Mouse (Mus musculus) limb, embryonic 14.5 days (tissue): ENCODE data around the gene Sema4b. TPM values are rescaled to one million over a fixed set of nuclear protein-coding genes. Genes with fewer than 3 reads are reported as not detected.

Experiments used
- ATAC-seq: fragments of 200-750 bp; cut with Nextera tagmentation; 2 replicates; pipeline ENCODE4 v1.8.0; 2017; ENCODE audit warnings: low read depth, moderate number of reproducible peaks, moderate TSS enrichment; ENCODE audit not compliant: low FRiP score
- DNase-seq: peaks from one replicate; pipeline ENCODE4 v3.0.0-alpha.2; 2015; ENCODE audit warnings: low spot score
- H3K27ac ChIP-seq: fragments of 300-500 bp; sonication (generic); replicated peaks from 2 replicates; pipeline ENCODE4 v1.5.1; 2014; ENCODE audit warnings: low read depth, mild to moderate bottlenecking, low read length, moderate library complexity, mixed read lengths
- H3K27me3 ChIP-seq: fragments of 300-500 bp; sonication (generic); 2 replicates; pipeline ENCODE4 v1.6.1; 2014; ENCODE audit warnings: low read length, mixed read lengths; ENCODE audit not compliant: control insufficient read depth, insufficient read depth
- H3K36me3 ChIP-seq: fragments of 300-500 bp; sonication (generic); 2 replicates; pipeline ENCODE4 v1.6.1; 2014; ENCODE audit warnings: mild to moderate bottlenecking, low read length, moderate library complexity, mixed read lengths; ENCODE audit not compliant: control insufficient read depth, insufficient read depth
- H3K4me1 ChIP-seq: fragments of 300-500 bp; sonication (generic); 2 replicates; pipeline ENCODE4 v1.6.1; 2014; ENCODE audit warnings: antibody characterized with exemption, low read length, mixed read lengths; ENCODE audit not compliant: control insufficient read depth, insufficient read depth
- H3K4me2 ChIP-seq: fragments of 300-500 bp; sonication (generic); replicated peaks from 2 replicates; pipeline ENCODE4 v1.6.1; 2014; ENCODE audit warnings: low read depth, mild to moderate bottlenecking, low read length, moderate library complexity; ENCODE audit not compliant: severe bottlenecking
- H3K4me3 ChIP-seq: fragments of 300-500 bp; sonication (generic); replicated peaks from 2 replicates; pipeline ENCODE4 v1.5.1; 2014; ENCODE audit warnings: low read length
- H3K9ac ChIP-seq: fragments of 300-500 bp; sonication (generic); 2 replicates; pipeline ENCODE4 v1.6.1; 2014; ENCODE audit warnings: mild to moderate bottlenecking, low read depth, low read length, moderate library complexity; ENCODE audit not compliant: severe bottlenecking
- H3K9me3 ChIP-seq: fragments of 300-500 bp; sonication (generic); 2 replicates; pipeline ENCODE4 v1.6.1; 2016; ENCODE audit warnings: low read length; ENCODE audit not compliant: control insufficient read depth
- POLR2A ChIP-seq: fragments of 200-500 bp; IDR thresholded peaks from 2 replicates; pipeline ENCODE4 v1.8.0; 2012; ENCODE audit warnings: inconsistent platforms, mild to moderate bottlenecking, moderate library complexity, borderline replicate concordance; ENCODE audit not compliant: insufficient read depth, insufficient read length; ENCODE audit errors: extremely low read depth
- WGBS: fragments of 180-500 bp; shearing (Covaris S2); extraction: QIAGEN DNeasy Blood & Tissue Kit; methylation state at CpG from one replicate; pipeline ENCODE4 v1.1.7; 2014; 5-methylcytosine and 5-hydroxymethylcytosine counted together
- polyA plus RNA-seq, 2 experiments: library from polyadenylated mRNA; depleted of rRNA in 1 of 2; stranded (reverse) in 1 of 2; unstranded in 1 of 2; fragments of >200 nt; fragmentation: Nextera tagmentation in 1 of 2; extraction: Ambion mirVana in 1 of 2; gene quantifications; 2 replicates each; pipeline versions ENCODE4 v1.2.1 to v1.2.3; 2012 to 2014

The Sema4b gene
- polyA plus RNA-seq, 2 experiments: 8.2 to 11.5 TPM

DNA sequence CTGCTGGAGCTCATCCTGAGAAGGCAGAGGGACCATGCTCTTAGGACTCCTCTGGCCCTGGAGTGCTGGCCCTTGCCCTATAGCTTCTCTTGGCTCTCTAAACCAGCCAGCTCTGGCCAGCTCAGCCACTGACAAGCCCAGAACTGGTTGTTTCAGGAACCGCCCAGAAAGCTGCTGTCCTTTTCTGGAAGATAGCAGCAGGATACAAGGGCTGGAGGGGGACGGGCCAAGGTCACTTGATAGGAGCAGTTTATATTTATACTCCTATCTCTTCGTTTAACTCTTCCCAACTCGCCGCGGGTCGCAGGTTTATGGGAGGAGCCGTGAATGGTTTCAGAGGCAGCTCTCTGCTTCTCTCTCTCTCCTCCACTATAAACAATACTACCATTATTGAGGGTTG is 620 bp upstream of the Sema4b start:
- DNase-seq: no peak
- no peaks in the 10 kb centered on the region for H3K36me3 ChIP-seq
- ATAC-seq: no peak
- H3K27ac ChIP-seq: no peak overlapping the region
- 19% methylated on average over 8 of the region's 8 CpGs for WGBS
- no peaks in the 10 kb centered on the region for H3K9me3 ChIP-seq
- H3K4me2 ChIP-seq: peak overlapping the region; percentile 94
- no peak for TF ChIP-seq POLR2A
- H3K9ac ChIP-seq: no peak overlapping the region
- 0 out of 2 replicates have a peak overlapping the region, but pooled peaks have one; percentile 51 for H3K4me3 ChIP-seq
- no peaks in the 10 kb centered on the region for H3K27me3 ChIP-seq
- H3K4me1 ChIP-seq: peaks cover 19% of the 10 kb centered on the region

DNA sequence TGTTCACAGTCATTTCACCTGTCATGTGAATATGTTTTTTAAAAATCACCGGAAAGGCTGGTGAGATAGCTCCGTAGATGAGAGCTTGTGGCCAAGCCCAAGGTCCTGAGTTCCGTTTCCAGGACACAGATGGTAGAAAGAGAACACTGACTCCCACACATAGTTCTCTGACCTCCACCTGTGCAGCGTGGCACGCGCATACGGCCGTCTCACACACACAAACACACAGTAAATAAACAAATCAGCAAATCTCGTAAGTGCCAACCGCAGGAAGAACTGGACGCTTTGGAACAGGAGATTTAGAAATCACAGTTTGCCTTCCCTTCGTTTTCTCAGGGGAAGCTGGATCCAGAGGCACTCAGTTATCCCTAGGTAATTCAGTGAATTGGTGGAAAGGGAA is 860 bp downstream of the Sema4b start:
- H3K27ac ChIP-seq: no peak overlapping the region
- 79% methylated on average over 12 of the region's 12 CpGs for WGBS
- ATAC-seq (no peak), DNase-seq (no peak)
- H3K27me3 ChIP-seq: no peaks in the 10 kb centered on the region
- H3K9ac ChIP-seq: no peak overlapping the region
- H3K9me3 ChIP-seq: no peaks in the 10 kb centered on the region
- peak overlapping the region; percentile 51 for H3K4me3 ChIP-seq
- H3K36me3 ChIP-seq: no peaks in the 10 kb centered on the region
- H3K4me2 ChIP-seq: peak overlapping the region; percentile 94
- TF ChIP-seq POLR2A: no peak
- H3K4me1 ChIP-seq: peaks cover 34% of the 10 kb centered on the region

DNA sequence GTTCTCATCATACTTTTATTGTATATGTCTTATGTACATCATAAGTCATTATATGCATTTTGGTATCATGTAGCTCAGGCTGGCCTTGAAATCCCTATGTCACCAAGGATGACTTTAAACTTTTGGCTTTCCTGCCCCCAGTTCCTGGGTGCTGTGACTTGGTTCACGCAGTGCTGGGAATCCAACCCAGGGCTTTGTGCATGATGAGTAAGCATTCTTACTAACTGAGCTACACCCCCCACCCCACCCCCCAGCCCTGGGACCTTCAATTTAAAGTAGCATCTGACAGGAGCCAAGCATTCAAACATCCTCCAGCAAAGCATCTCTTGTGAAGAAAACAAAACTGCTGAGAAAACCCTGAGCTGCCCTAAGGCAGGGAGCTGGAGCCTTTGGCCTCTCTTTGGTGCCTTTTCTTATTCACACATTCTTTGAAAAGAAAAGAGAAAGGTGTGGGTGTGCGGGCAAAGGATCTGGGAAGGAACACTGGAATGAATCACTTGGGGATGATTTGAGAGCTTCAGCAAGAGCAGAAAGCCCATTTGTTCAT is 2.0 kb downstream of the Sema4b start:
- H3K4me2 ChIP-seq: no peak overlapping the region; the same call in 1 of the 2 replicates

GRCm38 (mm10) chr7:80189147-80189933 is 2.7 kb downstream of the Sema4b start:
- H3K27ac ChIP-seq: no peak overlapping the region
- H3K9me3 ChIP-seq: no peaks in the 10 kb centered on the region
- no peaks in the 10 kb centered on the region for H3K36me3 ChIP-seq
- no peak for TF ChIP-seq POLR2A
- no peak overlapping the region for H3K4me3 ChIP-seq
- H3K27me3 ChIP-seq: no peaks in the 10 kb centered on the region
- 37% methylated on average over 11 of the region's 11 CpGs for WGBS
- ATAC-seq (no peak), DNase-seq (no peak)
- no peak overlapping the region for H3K9ac ChIP-seq
- H3K4me1 ChIP-seq: peaks cover 40% of the 10 kb centered on the region
- H3K4me2 ChIP-seq: no peak overlapping the region; the same call in 1 of the 2 replicates

More for the DNA sequence above, 2.0 kb downstream of the Sema4b start:
- Histone ChIP-seq H3K36me3 (no peaks in the 10 kb centered on the region), H3K4me1 (peaks cover 40% of the 10 kb centered on the region), H3K27me3 (no peaks in the 10 kb centered on the region), H3K4me3 (no peak overlapping the region), H3K9me3 (no peaks in the 10 kb centered on the region), H3K27ac (no peak overlapping the region), H3K9ac (no peak overlapping the region)
- DNase-seq (no peak), ATAC-seq (no peak)
- no peak for TF ChIP-seq POLR2A
- 59% methylated on average over 2 of the region's 2 CpGs for WGBS

DNA sequence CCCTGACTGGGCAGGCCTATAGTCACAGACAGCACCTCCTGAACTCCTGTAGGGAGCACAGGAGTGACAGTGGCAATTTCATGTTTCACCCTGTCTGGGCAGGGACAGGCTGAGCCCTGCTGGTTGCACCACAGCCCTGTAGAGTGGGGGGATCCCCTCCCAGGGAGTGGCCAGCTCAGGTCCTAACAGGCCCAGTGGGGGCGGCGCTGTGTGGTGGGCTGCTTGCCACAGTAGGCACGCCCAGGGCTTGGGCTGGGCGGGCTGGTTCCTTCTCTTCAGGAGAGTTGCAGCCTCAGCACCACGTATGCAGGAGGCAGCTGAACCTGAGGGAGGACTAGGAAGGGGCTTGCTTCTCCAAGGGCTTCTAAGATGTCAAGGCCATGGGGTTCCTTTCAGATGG is 4.8 kb downstream of the Sema4b start:
- no peaks in the 10 kb centered on the region for H3K36me3 ChIP-seq
- peak overlapping the region; percentile 45; the same call in 1 of the 2 replicates for H3K4me2 ChIP-seq
- peak; percentile 49 for DNase-seq

More for the DNA sequence above, 4.8 kb downstream of the Sema4b start:
- peak; percentile 35 for ATAC-seq
- Histone ChIP-seq H3K27ac (peak overlapping the region; percentile 75; the same call in 1 of the 2 replicates), H3K4me1 (peaks cover 35% of the 10 kb centered on the region), H3K9me3 (no peaks in the 10 kb centered on the region), H3K27me3 (no peaks in the 10 kb centered on the region), H3K9ac (no peak overlapping the region), H3K4me3 (no peak overlapping the region)
- no peak for TF ChIP-seq POLR2A
- 57% methylated on average over 4 of the region's 5 CpGs for WGBS
